Mouse (Mus musculus): ENCODE data around the gene Snx8. TPM values are rescaled to one million over a fixed set of nuclear protein-coding genes. Genes with fewer than 3 reads are reported as not detected.
A peak's percentile ranks its signal among the peaks of the same experiment; 100 is the strongest.
"Not testable (repeated sequence)": the region's sequence is repeated elsewhere in the genome, so short reads cannot be mapped to it uniquely, and the experiment has no call there.

Gene Snx8
- polyA plus RNA-seq, 1 experiment from 2014 or later = 16.4 TPM

- H3K9ac ChIP-seq (ENCODE audit: low read length) = no peak overlapping the region
- H3K9me3 ChIP-seq (replicated peaks; ENCODE audit: control insufficient read depth, low read length) = no peaks in the 10 kb centered on the region
- WGBS = 92% methylated on average over 4 of the region's 4 CpGs
- no peak overlapping the region for H3K4me2 ChIP-seq (ENCODE audit: low read depth, low read length)
- ATAC-seq (replicated peaks; ENCODE audit: extremely low read depth, insufficient read depth, low FRiP score) = no peak
- no peaks in the 10 kb centered on the region for H3K36me3 ChIP-seq (ENCODE audit: control insufficient read depth, insufficient read depth)
- no peaks in the 10 kb centered on the region for H3K27me3 ChIP-seq (ENCODE audit: control insufficient read depth, insufficient read depth, low read length)
- no peak overlapping the region for H3K27ac ChIP-seq (ENCODE audit: low read length)
- H3K4me3 ChIP-seq (ENCODE audit: low read length) = no peak overlapping the region
- peaks cover 16% of the 10 kb centered on the region for H3K4me1 ChIP-seq (ENCODE audit: control insufficient read depth, insufficient read depth, low read length)
These were observed 13.7 kb downstream of the Snx8 start for GRCm38 (mm10) chr5:140375249-140375829.

- Histone ChIP-seq H3K4me3 (ENCODE audit: low read length) (no peak overlapping the region), H3K4me2 (ENCODE audit: low read depth, low read length) (no peak overlapping the region), H3K36me3 (ENCODE audit: control insufficient read depth, insufficient read depth) (no peaks in the 10 kb centered on the region), H3K27ac (ENCODE audit: low read length) (no peak overlapping the region), H3K9me3 (replicated peaks; ENCODE audit: control insufficient read depth, low read length) (no peaks in the 10 kb centered on the region), H3K4me1 (ENCODE audit: control insufficient read depth, insufficient read depth, low read length) (peaks cover 16% of the 10 kb centered on the region), H3K9ac (ENCODE audit: low read length) (no peak overlapping the region), H3K27me3 (ENCODE audit: control insufficient read depth, insufficient read depth, low read length) (no peaks in the 10 kb centered on the region)
- no peak for ATAC-seq (replicated peaks; ENCODE audit: extremely low read depth, insufficient read depth, low FRiP score)
- 56% methylated on average over 3 of the region's 3 CpGs for WGBS
These were observed 14.8 kb downstream of the Snx8 start for GRCm38 (mm10) chr5:140374226-140374625.

GRCm38 (mm10) chr5:140373711-140374110 is 15.4 kb downstream of the Snx8 start:
- Histone ChIP-seq H3K9ac (ENCODE audit: low read length) (no peak overlapping the region), H3K36me3 (ENCODE audit: control insufficient read depth, insufficient read depth) (no peaks in the 10 kb centered on the region), H3K4me3 (ENCODE audit: low read length) (no peak overlapping the region), H3K27me3 (ENCODE audit: control insufficient read depth, insufficient read depth, low read length) (no peaks in the 10 kb centered on the region), H3K4me2 (ENCODE audit: low read depth, low read length) (no peak overlapping the region), H3K27ac (ENCODE audit: low read length) (no peak overlapping the region), H3K9me3 (replicated peaks; ENCODE audit: control insufficient read depth, low read length) (no peaks in the 10 kb centered on the region), H3K4me1 (ENCODE audit: control insufficient read depth, insufficient read depth, low read length) (peaks cover 16% of the 10 kb centered on the region)
- WGBS = 70% methylated on average over 2 of the region's 2 CpGs
- no peak for ATAC-seq (replicated peaks; ENCODE audit: extremely low read depth, insufficient read depth, low FRiP score)

GRCm38 (mm10) chr5:140371671-140372070 is 17.4 kb downstream of the Snx8 start:
- Histone ChIP-seq H3K9me3 (replicated peaks; ENCODE audit: control insufficient read depth, low read length) (no peaks in the 10 kb centered on the region), H3K27me3 (ENCODE audit: control insufficient read depth, insufficient read depth, low read length) (no peaks in the 10 kb centered on the region), H3K9ac (ENCODE audit: low read length) (no peak overlapping the region), H3K27ac (ENCODE audit: low read length) (no peak overlapping the region), H3K36me3 (ENCODE audit: control insufficient read depth, insufficient read depth) (no peaks in the 10 kb centered on the region), H3K4me3 (ENCODE audit: low read length) (no peak overlapping the region), H3K4me2 (ENCODE audit: low read depth, low read length) (no peak overlapping the region), H3K4me1 (ENCODE audit: control insufficient read depth, insufficient read depth, low read length) (peaks cover 9% of the 10 kb centered on the region)
- WGBS = 95% methylated on average over 3 of the region's 3 CpGs
- no peak for ATAC-seq (replicated peaks; ENCODE audit: extremely low read depth, insufficient read depth, low FRiP score)

- no peak overlapping the region for H3K9ac ChIP-seq (ENCODE audit: low read length)
- WGBS = 48% methylated on average over 6 of the region's 6 CpGs
- no peak for ATAC-seq (replicated peaks; ENCODE audit: extremely low read depth, insufficient read depth, low FRiP score)
These were observed 18.4 kb downstream of the Snx8 start for GRCm38 (mm10) chr5:140370446-140371254.

GRCm38 (mm10) chr5:140369466-140369865 is 19.6 kb downstream of the Snx8 start:
- H3K36me3 ChIP-seq (ENCODE audit: control insufficient read depth, insufficient read depth) = no peaks in the 10 kb centered on the region
- no peak overlapping the region for H3K4me3 ChIP-seq (ENCODE audit: low read length)
- no peak overlapping the region for H3K9ac ChIP-seq (ENCODE audit: low read length)
- no peak overlapping the region for H3K27ac ChIP-seq (ENCODE audit: low read length)
- H3K9me3 ChIP-seq (replicated peaks; ENCODE audit: control insufficient read depth, low read length) = no peaks in the 10 kb centered on the region
- ATAC-seq (replicated peaks; ENCODE audit: extremely low read depth, insufficient read depth, low FRiP score) = no peak
- peaks cover 9% of the 10 kb centered on the region for H3K4me1 ChIP-seq (ENCODE audit: control insufficient read depth, insufficient read depth, low read length)
- WGBS = 78% methylated on average over 2 of the region's 2 CpGs
- H3K27me3 ChIP-seq (ENCODE audit: control insufficient read depth, insufficient read depth, low read length) = no peaks in the 10 kb centered on the region
- no peak overlapping the region for H3K4me2 ChIP-seq (ENCODE audit: low read depth, low read length)

More at GRCm38 (mm10) chr5:140370446-140371254, 18.4 kb downstream of the Snx8 start:
- no peak overlapping the region for H3K4me2 ChIP-seq (ENCODE audit: low read depth, low read length)
- H3K4me1 ChIP-seq (ENCODE audit: control insufficient read depth, insufficient read depth, low read length) = peaks cover 9% of the 10 kb centered on the region
- no peaks in the 10 kb centered on the region for H3K36me3 ChIP-seq (ENCODE audit: control insufficient read depth, insufficient read depth)
- H3K27ac ChIP-seq (ENCODE audit: low read length) = peak overlapping the region; percentile 50; the same call in 1 of the 2 replicates
- H3K4me3 ChIP-seq (ENCODE audit: low read length) = no peak overlapping the region
- no peaks in the 10 kb centered on the region for H3K27me3 ChIP-seq (ENCODE audit: control insufficient read depth, insufficient read depth, low read length)
- H3K9me3 ChIP-seq (replicated peaks; ENCODE audit: control insufficient read depth, low read length) = no peaks in the 10 kb centered on the region

GRCm38 (mm10) chr5:140368926-140369325 is 20.1 kb downstream of the Snx8 start:
- H3K36me3 ChIP-seq (ENCODE audit: control insufficient read depth, insufficient read depth) = no peaks in the 10 kb centered on the region
- no peak overlapping the region for H3K9ac ChIP-seq (ENCODE audit: low read length)
- no peak for ATAC-seq (replicated peaks; ENCODE audit: extremely low read depth, insufficient read depth, low FRiP score)
- peaks cover 9% of the 10 kb centered on the region for H3K4me1 ChIP-seq (ENCODE audit: control insufficient read depth, insufficient read depth, low read length)
- WGBS = 95% methylated on average over 4 of the region's 4 CpGs
- no peaks in the 10 kb centered on the region for H3K9me3 ChIP-seq (replicated peaks; ENCODE audit: control insufficient read depth, low read length)
- H3K27me3 ChIP-seq (ENCODE audit: control insufficient read depth, insufficient read depth, low read length) = no peaks in the 10 kb centered on the region
- no peak overlapping the region for H3K4me2 ChIP-seq (ENCODE audit: low read depth, low read length)
- no peak overlapping the region for H3K4me3 ChIP-seq (ENCODE audit: low read length)
- H3K27ac ChIP-seq (ENCODE audit: low read length) = no peak overlapping the region

- H3K4me3 ChIP-seq (ENCODE audit: low read length); H3K27ac ChIP-seq (ENCODE audit: low read length); H3K36me3 ChIP-seq (ENCODE audit: control insufficient read depth, insufficient read depth); H3K4me2 ChIP-seq (ENCODE audit: low read depth, low read length); ATAC-seq (replicated peaks; ENCODE audit: extremely low read depth, insufficient read depth, low FRiP score); H3K9me3 ChIP-seq (replicated peaks; ENCODE audit: control insufficient read depth, low read length); H3K9ac ChIP-seq (ENCODE audit: low read length); H3K27me3 ChIP-seq (ENCODE audit: control insufficient read depth, insufficient read depth, low read length); H3K4me1 ChIP-seq (ENCODE audit: control insufficient read depth, insufficient read depth, low read length): not testable (repeated sequence)
- 82% methylated on average over 2 of the region's 2 CpGs for WGBS
These were observed 20.9 kb downstream of the Snx8 start for GRCm38 (mm10) chr5:140368126-140368525.

- H3K4me3 ChIP-seq (ENCODE audit: low read length) = no peak overlapping the region
- WGBS = 88% methylated on average over 5 of the region's 5 CpGs
These were observed 24.6 kb downstream of the Snx8 start for GRCm38 (mm10) chr5:140364415-140364814.

More at GRCm38 (mm10) chr5:140364415-140364814, 24.6 kb downstream of the Snx8 start:
- H3K27ac ChIP-seq (ENCODE audit: low read length) = no peak overlapping the region
- no peaks in the 10 kb centered on the region for H3K36me3 ChIP-seq (ENCODE audit: control insufficient read depth, insufficient read depth)
- no peak overlapping the region for H3K4me2 ChIP-seq (ENCODE audit: low read depth, low read length)
- no peaks in the 10 kb centered on the region for H3K27me3 ChIP-seq (ENCODE audit: control insufficient read depth, insufficient read depth, low read length)
- no peak overlapping the region for H3K9ac ChIP-seq (ENCODE audit: low read length)
- H3K9me3 ChIP-seq (replicated peaks; ENCODE audit: control insufficient read depth, low read length) = no peaks in the 10 kb centered on the region
- H3K4me1 ChIP-seq (ENCODE audit: control insufficient read depth, insufficient read depth, low read length) = no peaks in the 10 kb centered on the region
- ATAC-seq (replicated peaks; ENCODE audit: extremely low read depth, insufficient read depth, low FRiP score) = no peak

Measured in heart, embryonic 16.5 days (tissue).